Mouse (Mus musculus) bone marrow, adult 2 months (tissue): ENCODE results near the gene Cd59a.

Experiments
- CTCF ChIP-seq: fragments of 200-500 bp; IDR thresholded peaks from 2 replicates; pipeline ENCODE4 v1.5.1; 2011; ENCODE audit warnings: low read length, control low read depth; ENCODE audit not compliant: control insufficient read depth, insufficient read depth
- POLR2A ChIP-seq: fragments of 200-500 bp; IDR thresholded peaks from 2 replicates; pipeline ENCODE4 v1.6.1; 2011; ENCODE audit warnings: low read depth, mild to moderate bottlenecking, control low read depth, low read length, borderline replicate concordance; ENCODE audit not compliant: control insufficient read depth

DNA sequence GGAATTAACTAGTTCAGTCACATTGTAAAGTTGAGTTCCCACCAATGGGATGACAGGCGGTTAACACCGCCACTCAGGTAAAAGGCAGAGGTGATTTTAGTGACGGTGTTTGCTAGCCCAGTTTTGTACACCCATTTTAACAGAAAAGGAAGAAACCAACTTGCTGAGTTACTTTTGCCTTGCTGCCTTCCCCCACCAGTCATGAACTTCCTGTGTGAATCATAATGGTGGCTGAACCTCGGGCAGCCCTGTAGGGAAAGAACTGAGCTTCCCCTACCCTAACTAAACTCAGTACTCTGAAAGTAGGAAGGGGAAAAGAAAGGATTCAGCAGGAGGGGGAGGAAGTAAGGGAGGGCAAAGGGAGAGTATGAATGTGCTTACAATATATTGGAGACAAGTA lies 14.4 kb downstream of the Cd59a start:
- TF ChIP-seq POLR2A: no peak
- TF ChIP-seq CTCF: no peak
